Mouse (Mus musculus): ENCODE measurements around the gene Adgre1. TPM values are rescaled to one million over a fixed set of nuclear protein-coding genes. Genes with fewer than 3 reads are reported as not detected.

The Adgre1 gene
- polyA plus RNA-seq, 1 experiment from 2014 or later, result 3.8 TPM

DNA sequence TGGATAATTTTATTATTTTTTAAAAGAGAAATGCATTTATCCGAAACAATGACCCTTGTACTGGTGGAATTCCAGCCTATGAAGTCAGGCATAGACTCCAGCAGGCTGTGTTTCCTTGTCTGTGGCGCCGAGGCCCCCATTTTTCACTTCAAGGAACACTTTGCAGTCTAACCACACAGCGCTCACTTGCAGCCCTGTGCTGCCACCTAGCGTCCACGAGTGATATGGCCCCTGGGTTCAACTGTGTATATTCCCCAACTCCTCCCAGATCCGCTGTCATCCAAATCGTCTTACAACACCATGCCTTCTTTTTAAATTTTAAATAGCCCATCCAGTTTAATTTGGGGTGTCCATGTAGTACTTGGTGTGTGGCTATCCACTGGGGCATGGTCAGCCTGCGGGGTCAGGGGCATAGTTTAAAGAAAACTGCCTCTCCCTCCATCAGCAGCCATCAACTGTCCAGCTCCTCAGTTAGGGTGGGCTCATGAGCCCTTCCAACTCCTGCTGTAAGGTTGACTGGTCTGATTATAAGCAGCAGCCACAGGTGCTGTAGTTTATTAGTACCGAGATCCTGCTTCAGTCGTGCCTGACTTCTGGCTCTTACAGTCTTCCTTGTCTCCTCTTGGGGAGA lies 22.7 kb upstream of the Adgre1 start:
- ATAC-seq, result peak; percentile 93
- no peak overlapping the region; the same call in 1 of the 2 replicates for H3K9ac ChIP-seq (ENCODE audit: low read length)
- H3K9me3 ChIP-seq (replicated peaks; ENCODE audit: control insufficient read depth, low read length), result no peaks in the 10 kb centered on the region
- H3K36me3 ChIP-seq (ENCODE audit: control insufficient read depth, insufficient read depth, low read length), result no peaks in the 10 kb centered on the region
- H3K27me3 ChIP-seq (replicated peaks; ENCODE audit: control insufficient read depth, insufficient read depth, low read length), result no peaks in the 10 kb centered on the region
- no peak overlapping the region for H3K4me3 ChIP-seq (ENCODE audit: low read depth, low read length)
- DNase-seq (ENCODE audit: low spot score), result peak; percentile 93
- no peaks in the 10 kb centered on the region for H3K4me1 ChIP-seq (ENCODE audit: control insufficient read depth, insufficient read depth, low read length)
- H3K4me2 ChIP-seq (ENCODE audit: low read length), result no peak overlapping the region
- WGBS, result 14% methylated on average over 11 of the region's 11 CpGs
- no peak overlapping the region for H3K27ac ChIP-seq (ENCODE audit: low read depth, low read length)

DNA sequence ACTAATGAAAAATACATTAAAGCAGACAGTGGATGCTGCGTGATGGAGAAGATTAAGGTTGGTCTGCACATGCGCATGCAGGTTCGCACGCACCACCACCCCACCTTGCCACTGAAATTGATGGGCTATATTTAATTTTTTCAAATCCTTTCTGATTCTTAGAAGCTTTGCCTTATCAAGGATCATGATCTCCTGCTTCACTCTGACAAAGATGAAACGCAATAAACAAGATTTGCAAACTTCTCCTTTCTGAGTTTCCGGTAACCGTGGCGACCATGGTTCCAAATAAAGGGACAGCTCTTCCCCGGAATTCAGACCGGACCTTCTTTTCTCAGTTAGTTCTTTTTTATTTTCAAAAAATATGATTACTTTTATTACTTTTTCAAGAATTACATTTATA lies 20.5 kb upstream of the Adgre1 start:
- H3K4me3 ChIP-seq (ENCODE audit: low read depth, low read length), result no peak overlapping the region
- no peaks in the 10 kb centered on the region for H3K4me1 ChIP-seq (ENCODE audit: control insufficient read depth, insufficient read depth, low read length)
- DNase-seq (ENCODE audit: low spot score) (no peak), ATAC-seq (no peak)
- 87% methylated on average over 10 of the region's 10 CpGs for WGBS
- no peak overlapping the region for H3K27ac ChIP-seq (ENCODE audit: low read depth, low read length)
- no peak overlapping the region for H3K4me2 ChIP-seq (ENCODE audit: low read length)
- no peaks in the 10 kb centered on the region for H3K27me3 ChIP-seq (replicated peaks; ENCODE audit: control insufficient read depth, insufficient read depth, low read length)
- H3K36me3 ChIP-seq (ENCODE audit: control insufficient read depth, insufficient read depth, low read length), result no peaks in the 10 kb centered on the region
- no peak overlapping the region for H3K9ac ChIP-seq (ENCODE audit: low read length)
- no peaks in the 10 kb centered on the region for H3K9me3 ChIP-seq (replicated peaks; ENCODE audit: control insufficient read depth, low read length)

DNA sequence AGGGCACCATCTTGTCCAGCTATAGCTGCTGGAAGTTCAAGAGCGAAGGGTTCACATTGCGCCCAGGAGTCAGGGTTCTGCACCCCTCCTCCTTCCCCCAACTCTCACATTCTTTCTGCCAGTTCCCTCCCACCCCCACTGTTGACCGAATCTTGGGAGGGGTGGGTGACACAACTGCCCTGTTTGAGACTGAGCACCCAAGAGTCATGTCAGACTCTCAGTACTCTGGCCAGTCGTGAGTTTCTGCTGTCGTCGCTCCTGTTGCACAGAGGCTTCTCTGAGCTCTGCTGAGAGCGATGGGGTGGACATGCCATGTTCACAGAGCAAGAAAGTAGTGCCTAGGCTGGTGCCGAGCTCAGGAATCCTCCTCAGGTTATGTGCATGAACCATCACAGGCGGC lies 19.2 kb upstream of the Adgre1 start:
- Histone ChIP-seq H3K27ac (ENCODE audit: low read depth, low read length) (no peak overlapping the region), H3K4me1 (ENCODE audit: control insufficient read depth, insufficient read depth, low read length) (no peaks in the 10 kb centered on the region), H3K4me2 (ENCODE audit: low read length) (no peak overlapping the region), H3K9ac (ENCODE audit: low read length) (no peak overlapping the region), H3K36me3 (ENCODE audit: control insufficient read depth, insufficient read depth, low read length) (no peaks in the 10 kb centered on the region), H3K27me3 (replicated peaks; ENCODE audit: control insufficient read depth, insufficient read depth, low read length) (no peaks in the 10 kb centered on the region), H3K4me3 (ENCODE audit: low read depth, low read length) (no peak overlapping the region), H3K9me3 (replicated peaks; ENCODE audit: control insufficient read depth, low read length) (no peaks in the 10 kb centered on the region)
- DNase-seq (ENCODE audit: low spot score) (no peak), ATAC-seq (no peak)
- 82% methylated on average over 9 of the region's 9 CpGs for WGBS

- H3K9ac ChIP-seq (ENCODE audit: low read length), result no peak overlapping the region
- H3K27ac ChIP-seq (ENCODE audit: low read depth, low read length), result no peak overlapping the region
- H3K4me2 ChIP-seq (ENCODE audit: low read length), result no peak overlapping the region
- H3K4me3 ChIP-seq (ENCODE audit: low read depth, low read length), result no peak overlapping the region
- H3K9me3 ChIP-seq (replicated peaks; ENCODE audit: control insufficient read depth, low read length), result no peaks in the 10 kb centered on the region
- no peaks in the 10 kb centered on the region for H3K27me3 ChIP-seq (replicated peaks; ENCODE audit: control insufficient read depth, insufficient read depth, low read length)
- DNase-seq (ENCODE audit: low spot score) (no peak), ATAC-seq (no peak)
- 85% methylated on average over 4 of the region's 4 CpGs for WGBS
- no peaks in the 10 kb centered on the region for H3K4me1 ChIP-seq (ENCODE audit: control insufficient read depth, insufficient read depth, low read length)
- no peaks in the 10 kb centered on the region for H3K36me3 ChIP-seq (ENCODE audit: control insufficient read depth, insufficient read depth, low read length)
Measured at GRCm38 (mm10) chr17:57341568-57341967, 16.9 kb upstream of the Adgre1 start.

- ATAC-seq (no peak), DNase-seq (ENCODE audit: low spot score) (no peak)
- H3K4me1 ChIP-seq (ENCODE audit: control insufficient read depth, insufficient read depth, low read length), result no peaks in the 10 kb centered on the region
- H3K27me3 ChIP-seq (replicated peaks; ENCODE audit: control insufficient read depth, insufficient read depth, low read length), result no peaks in the 10 kb centered on the region
- H3K27ac ChIP-seq (ENCODE audit: low read depth, low read length), result no peak overlapping the region
- H3K4me2 ChIP-seq (ENCODE audit: low read length), result no peak overlapping the region
- no peak overlapping the region for H3K4me3 ChIP-seq (ENCODE audit: low read depth, low read length)
- H3K9ac ChIP-seq (ENCODE audit: low read length), result no peak overlapping the region
- H3K9me3 ChIP-seq (replicated peaks; ENCODE audit: control insufficient read depth, low read length), result no peaks in the 10 kb centered on the region
- no peaks in the 10 kb centered on the region for H3K36me3 ChIP-seq (ENCODE audit: control insufficient read depth, insufficient read depth, low read length)
- 67% methylated on average over 2 of the region's 2 CpGs for WGBS
Measured at GRCm38 (mm10) chr17:57344029-57344707, 14.3 kb upstream of the Adgre1 start.

- 73% methylated on average over 6 of the region's 6 CpGs for WGBS
Measured at GRCm38 (mm10) chr17:57347017-57347416, 11.5 kb upstream of the Adgre1 start.

DNA sequence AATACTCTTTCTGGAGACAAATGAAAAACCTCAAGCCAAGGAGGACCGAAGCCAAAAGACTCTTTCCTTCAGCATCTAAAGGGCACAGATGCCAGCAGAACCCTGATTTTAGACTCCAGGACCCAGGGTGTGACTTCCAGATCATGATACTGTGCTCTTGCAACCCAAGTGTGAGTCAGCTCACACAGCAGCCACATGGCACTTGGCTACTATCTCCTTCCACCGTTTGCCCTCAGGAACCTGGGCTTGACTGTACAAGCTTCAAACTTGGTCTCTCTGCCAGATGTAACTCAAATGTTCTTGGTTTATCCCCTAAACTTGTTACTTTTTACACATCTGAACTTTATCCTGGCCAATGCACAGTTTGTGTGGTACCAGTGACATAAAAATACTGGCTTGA lies 10.7 kb upstream of the Adgre1 start:
- DNase-seq (ENCODE audit: low spot score) (no peak), ATAC-seq (no peak)
- Histone ChIP-seq H3K9me3 (replicated peaks; ENCODE audit: control insufficient read depth, low read length) (no peaks in the 10 kb centered on the region), H3K4me3 (ENCODE audit: low read depth, low read length) (no peak overlapping the region), H3K36me3 (ENCODE audit: control insufficient read depth, insufficient read depth, low read length) (no peaks in the 10 kb centered on the region), H3K4me1 (ENCODE audit: control insufficient read depth, insufficient read depth, low read length) (no peaks in the 10 kb centered on the region), H3K27ac (ENCODE audit: low read depth, low read length) (no peak overlapping the region), H3K4me2 (ENCODE audit: low read length) (no peak overlapping the region), H3K9ac (ENCODE audit: low read length) (no peak overlapping the region), H3K27me3 (replicated peaks; ENCODE audit: control insufficient read depth, insufficient read depth, low read length) (no peaks in the 10 kb centered on the region)
- 91% methylated on average over 2 of the region's 2 CpGs for whole genome bisulfite sequencing

More at GRCm38 (mm10) chr17:57347017-57347416, 11.5 kb upstream of the Adgre1 start:
- Histone ChIP-seq H3K4me1 (ENCODE audit: control insufficient read depth, insufficient read depth, low read length) (no peaks in the 10 kb centered on the region), H3K27me3 (replicated peaks; ENCODE audit: control insufficient read depth, insufficient read depth, low read length) (no peaks in the 10 kb centered on the region), H3K4me3 (ENCODE audit: low read depth, low read length) (no peak overlapping the region), H3K27ac (ENCODE audit: low read depth, low read length) (no peak overlapping the region), H3K36me3 (ENCODE audit: control insufficient read depth, insufficient read depth, low read length) (no peaks in the 10 kb centered on the region), H3K9ac (ENCODE audit: low read length) (no peak overlapping the region), H3K4me2 (ENCODE audit: low read length) (no peak overlapping the region), H3K9me3 (replicated peaks; ENCODE audit: control insufficient read depth, low read length) (no peaks in the 10 kb centered on the region)
- DNase-seq (ENCODE audit: low spot score) (no peak), ATAC-seq (no peak)

DNA sequence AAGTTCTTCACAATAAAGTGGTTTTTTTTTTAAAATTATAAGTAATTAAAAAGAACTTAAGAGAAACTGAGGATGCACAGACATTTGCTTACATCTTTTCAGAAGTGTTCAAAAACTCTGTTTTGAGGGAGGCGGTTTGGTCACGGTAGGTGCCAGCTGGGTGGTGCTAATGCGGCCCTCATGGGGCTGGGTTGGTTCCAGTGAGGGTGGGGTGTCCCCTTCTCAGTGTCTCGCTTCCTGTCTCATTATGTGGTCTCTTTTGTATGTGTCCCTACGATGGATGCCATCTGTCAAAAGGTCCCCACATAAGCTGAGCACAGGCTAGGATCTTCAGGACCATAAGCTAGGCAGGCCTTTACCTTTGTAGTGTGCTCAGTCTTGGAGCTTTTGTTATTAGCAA lies 9.4 kb upstream of the Adgre1 start:
- ATAC-seq, result no peak
- DNase-seq (ENCODE audit: low spot score), result no peak
- Histone ChIP-seq H3K27me3 (replicated peaks; ENCODE audit: control insufficient read depth, insufficient read depth, low read length) (no peaks in the 10 kb centered on the region), H3K9me3 (replicated peaks; ENCODE audit: control insufficient read depth, low read length) (no peaks in the 10 kb centered on the region), H3K36me3 (ENCODE audit: control insufficient read depth, insufficient read depth, low read length) (no peaks in the 10 kb centered on the region), H3K9ac (ENCODE audit: low read length) (no peak overlapping the region), H3K27ac (ENCODE audit: low read depth, low read length) (no peak overlapping the region), H3K4me2 (ENCODE audit: low read length) (no peak overlapping the region), H3K4me3 (ENCODE audit: low read depth, low read length) (no peak overlapping the region), H3K4me1 (ENCODE audit: control insufficient read depth, insufficient read depth, low read length) (no peaks in the 10 kb centered on the region)
- WGBS, result 69% methylated on average over 5 of the region's 5 CpGs

GRCm38 (mm10) chr17:57350212-57350611 lies 8.3 kb upstream of the Adgre1 start:
- WGBS, result 91% methylated on average over 5 of the region's 5 CpGs
- Histone ChIP-seq H3K4me1 (ENCODE audit: control insufficient read depth, insufficient read depth, low read length) (no peaks in the 10 kb centered on the region), H3K36me3 (ENCODE audit: control insufficient read depth, insufficient read depth, low read length) (no peaks in the 10 kb centered on the region), H3K27me3 (replicated peaks; ENCODE audit: control insufficient read depth, insufficient read depth, low read length) (no peaks in the 10 kb centered on the region), H3K4me2 (ENCODE audit: low read length) (no peak overlapping the region), H3K4me3 (ENCODE audit: low read depth, low read length) (no peak overlapping the region), H3K9me3 (replicated peaks; ENCODE audit: control insufficient read depth, low read length) (no peaks in the 10 kb centered on the region), H3K27ac (ENCODE audit: low read depth, low read length) (no peak overlapping the region), H3K9ac (ENCODE audit: low read length) (no peak overlapping the region)
- ATAC-seq, result no peak
- no peak for DNase-seq (ENCODE audit: low spot score)

All from forebrain, embryonic 14.5 days (tissue).